Mouse (Mus musculus) megakaryocyte, embryonic 14.5 days (primary cell): ENCODE data around the gene Kiz.

ENCODE experiments used
- FLI1 ChIP-seq: IDR thresholded peaks from 2 replicates; pipeline ENCODE4 v1.6.1; 2012; ENCODE audit warnings: low read length, inconsistent platforms, mixed read lengths
- GATA1 ChIP-seq: IDR thresholded peaks from 3 replicates; pipeline ENCODE4 v1.6.1; 2012; ENCODE audit warnings: mixed read lengths, low read length, inconsistent platforms, borderline replicate concordance

GRCm38 (mm10) chr2:146958398-146958911, 102.8 kb downstream of the Kiz start:
- TF ChIP-seq GATA1 = no peak
- no peak for TF ChIP-seq FLI1
